Mouse (Mus musculus) stomach, embryonic 15.5 days (tissue): Measurements from ENCODE around the gene Ppp2r2c. TPM values are rescaled to one million over a fixed set of nuclear protein-coding genes. Genes with fewer than 3 reads are reported as not detected.

Experiments
- ATAC-seq: fragments of 200-750 bp; cut with Nextera tagmentation; 2 replicates; pipeline ENCODE4 v1.8.0; 2017; ENCODE audit warnings: low read depth, moderate number of reproducible peaks, moderate TSS enrichment; ENCODE audit not compliant: insufficient read depth, low FRiP score
- H3K27ac ChIP-seq: fragments of 300-500 bp; sonication (generic); 2 replicates; pipeline ENCODE4 v1.5.1; 2015; ENCODE audit warnings: mild to moderate bottlenecking, inconsistent platforms
- H3K27me3 ChIP-seq: fragments of 300-500 bp; sonication (generic); replicated peaks from 2 replicates; pipeline ENCODE4 v1.6.1; 2015; ENCODE audit warnings: inconsistent platforms
- H3K36me3 ChIP-seq: fragments of 300-500 bp; sonication (generic); 2 replicates; pipeline ENCODE4 v1.6.1; 2015; ENCODE audit warnings: inconsistent platforms
- H3K4me1 ChIP-seq: fragments of 300-500 bp; sonication (generic); 2 replicates; pipeline ENCODE4 v1.6.1; 2015; ENCODE audit warnings: inconsistent platforms
- H3K4me2 ChIP-seq: fragments of 300-500 bp; sonication (generic); 2 replicates; pipeline ENCODE4 v1.6.1; 2015; ENCODE audit warnings: mild to moderate bottlenecking, inconsistent platforms
- H3K4me3 ChIP-seq: fragments of 300-500 bp; sonication (generic); replicated peaks from 2 replicates; pipeline ENCODE4 v1.5.1; 2015; ENCODE audit warnings: inconsistent platforms
- H3K9ac ChIP-seq: fragments of 300-500 bp; sonication (generic); 2 replicates; pipeline ENCODE4 v1.6.1; 2015; ENCODE audit warnings: inconsistent platforms
- H3K9me3 ChIP-seq: fragments of 300-500 bp; sonication (generic); 2 replicates; pipeline ENCODE4 v1.6.1; 2016; ENCODE audit warnings: inconsistent platforms
- WGBS: fragments of 180-500 bp; shearing (Covaris S2); methylation state at CpG from one replicate; pipeline ENCODE4 v1.1.7; 2015; 5-methylcytosine and 5-hydroxymethylcytosine counted together
- polyA plus RNA-seq: library from polyadenylated mRNA; unstranded; fragments of >200 nt; fragmentation: Nextera tagmentation; extraction: Ambion mirVana; gene quantifications from 2 replicates; pipeline ENCODE4 v1.2.1, GENCODE M21; 2015

Ppp2r2c gene
- polyA plus RNA-seq, 1 experiment from 2014 or later, result 1.1 TPM

GRCm38 (mm10) chr5:36900189-36900619 is 31.9 kb downstream of the Ppp2r2c start:
- H3K9ac ChIP-seq, result no peak overlapping the region
- 52% methylated on average over 6 of the region's 6 CpGs for WGBS
- no peak overlapping the region for H3K4me2 ChIP-seq
- no peak overlapping the region for H3K4me3 ChIP-seq
- H3K36me3 ChIP-seq, result no peaks in the 10 kb centered on the region
- no peak overlapping the region for H3K27ac ChIP-seq
- no peak for ATAC-seq
- peaks cover 3% of the 10 kb centered on the region; the same call in 1 of the 2 replicates for H3K4me1 ChIP-seq
- H3K9me3 ChIP-seq, result no peaks in the 10 kb centered on the region
- no peaks in the 10 kb centered on the region for H3K27me3 ChIP-seq

- no peak overlapping the region for H3K4me3 ChIP-seq
- no peaks in the 10 kb centered on the region for H3K9me3 ChIP-seq
- no peaks in the 10 kb centered on the region for H3K27me3 ChIP-seq
- WGBS, result 69% methylated on average over 2 of the region's 2 CpGs
- H3K4me1 ChIP-seq, result peaks cover 3% of the 10 kb centered on the region; the same call in 1 of the 2 replicates
- H3K27ac ChIP-seq, result no peak overlapping the region
- ATAC-seq, result no peak
- no peaks in the 10 kb centered on the region for H3K36me3 ChIP-seq
- no peak overlapping the region for H3K9ac ChIP-seq
- H3K4me2 ChIP-seq, result no peak overlapping the region
Measured at GRCm38 (mm10) chr5:36902807-36903206, 34.5 kb downstream of the Ppp2r2c start.

- no peak for ATAC-seq
- no peaks in the 10 kb centered on the region for H3K27me3 ChIP-seq
- peaks cover 3% of the 10 kb centered on the region; the same call in 1 of the 2 replicates for H3K4me1 ChIP-seq
- no peak overlapping the region for H3K27ac ChIP-seq
- no peaks in the 10 kb centered on the region for H3K9me3 ChIP-seq
- H3K4me3 ChIP-seq, result no peak overlapping the region
- no peak overlapping the region for H3K9ac ChIP-seq
- WGBS, result 86% methylated on average over 2 of the region's 2 CpGs
- H3K4me2 ChIP-seq, result no peak overlapping the region
- no peaks in the 10 kb centered on the region for H3K36me3 ChIP-seq
Measured at GRCm38 (mm10) chr5:36904131-36904530, 35.8 kb downstream of the Ppp2r2c start.

GRCm38 (mm10) chr5:36904703-36905102 is 36.4 kb downstream of the Ppp2r2c start:
- Histone ChIP-seq H3K9ac (no peak overlapping the region), H3K4me2 (no peak overlapping the region), H3K36me3 (no peaks in the 10 kb centered on the region), H3K27ac (no peak overlapping the region), H3K4me3 (no peak overlapping the region), H3K27me3 (no peaks in the 10 kb centered on the region), H3K9me3 (no peaks in the 10 kb centered on the region), H3K4me1 (peaks cover 3% of the 10 kb centered on the region; the same call in 1 of the 2 replicates)
- no peak for ATAC-seq
- 76% methylated on average over 9 of the region's 9 CpGs for whole genome bisulfite sequencing

- no peak overlapping the region for H3K4me3 ChIP-seq
- no peaks in the 10 kb centered on the region for H3K36me3 ChIP-seq
- H3K4me2 ChIP-seq, result no peak overlapping the region
- no peak overlapping the region for H3K9ac ChIP-seq
- H3K4me1 ChIP-seq, result peaks cover 3% of the 10 kb centered on the region; the same call in 1 of the 2 replicates
- WGBS, result 69% methylated on average over 8 of the region's 8 CpGs
- no peak overlapping the region for H3K27ac ChIP-seq
- H3K27me3 ChIP-seq, result no peaks in the 10 kb centered on the region
- no peaks in the 10 kb centered on the region for H3K9me3 ChIP-seq
- no peak for ATAC-seq
Measured at GRCm38 (mm10) chr5:36905216-36905615, 36.9 kb downstream of the Ppp2r2c start.

- ATAC-seq, result no peak; the same call in 1 of the 2 replicates
- Histone ChIP-seq H3K4me2 (no peak overlapping the region), H3K36me3 (no peaks in the 10 kb centered on the region), H3K4me3 (no peak overlapping the region), H3K9me3 (no peaks in the 10 kb centered on the region), H3K27me3 (no peaks in the 10 kb centered on the region), H3K4me1 (no peaks in the 10 kb centered on the region), H3K9ac (no peak overlapping the region), H3K27ac (no peak overlapping the region)
- 65% methylated on average over 10 of the region's 10 CpGs for WGBS
Measured at GRCm38 (mm10) chr5:36907695-36908094, 39.4 kb downstream of the Ppp2r2c start.

- no peak for ATAC-seq
- H3K4me1 ChIP-seq, result no peaks in the 10 kb centered on the region
- H3K9ac ChIP-seq, result no peak overlapping the region
- H3K36me3 ChIP-seq, result no peaks in the 10 kb centered on the region
- H3K9me3 ChIP-seq, result no peaks in the 10 kb centered on the region
- no peak overlapping the region for H3K4me3 ChIP-seq
- 81% methylated on average over 21 of the region's 21 CpGs for WGBS
- H3K27me3 ChIP-seq, result no peaks in the 10 kb centered on the region
- no peak overlapping the region for H3K4me2 ChIP-seq
- H3K27ac ChIP-seq, result no peak overlapping the region
Measured at GRCm38 (mm10) chr5:36909545-36909944, 41.2 kb downstream of the Ppp2r2c start.

- H3K4me2 ChIP-seq, result no peak overlapping the region
- H3K9ac ChIP-seq, result no peak overlapping the region
- H3K27ac ChIP-seq, result no peak overlapping the region
- H3K27me3 ChIP-seq, result no peaks in the 10 kb centered on the region
- H3K4me3 ChIP-seq, result no peak overlapping the region
- no peaks in the 10 kb centered on the region for H3K4me1 ChIP-seq
- WGBS, result 23% methylated on average over 7 of the region's 7 CpGs
- H3K9me3 ChIP-seq, result no peaks in the 10 kb centered on the region
- ATAC-seq, result no peak
- H3K36me3 ChIP-seq, result no peaks in the 10 kb centered on the region
Measured at GRCm38 (mm10) chr5:36910980-36911379, 42.7 kb downstream of the Ppp2r2c start.

GRCm38 (mm10) chr5:36911759-36912352 is 43.5 kb downstream of the Ppp2r2c start:
- H3K9ac ChIP-seq, result no peak overlapping the region
- ATAC-seq, result no peak
- no peaks in the 10 kb centered on the region for H3K9me3 ChIP-seq
- H3K36me3 ChIP-seq, result no peaks in the 10 kb centered on the region
- H3K27me3 ChIP-seq, result no peaks in the 10 kb centered on the region
- no peak overlapping the region for H3K4me2 ChIP-seq
- H3K4me3 ChIP-seq, result no peak overlapping the region
- no peak overlapping the region for H3K27ac ChIP-seq
- H3K4me1 ChIP-seq, result no peaks in the 10 kb centered on the region
- WGBS, result 64% methylated on average over 11 of the region's 11 CpGs

GRCm38 (mm10) chr5:36912602-36913310 is 44.4 kb downstream of the Ppp2r2c start:
- Histone ChIP-seq H3K4me1 (no peaks in the 10 kb centered on the region), H3K9ac (no peak overlapping the region), H3K4me3 (no peak overlapping the region), H3K27ac (no peak overlapping the region), H3K9me3 (no peaks in the 10 kb centered on the region), H3K27me3 (no peaks in the 10 kb centered on the region), H3K36me3 (no peaks in the 10 kb centered on the region), H3K4me2 (no peak overlapping the region)
- 58% methylated on average over 14 of the region's 14 CpGs for WGBS
- ATAC-seq, result no peak

- Histone ChIP-seq H3K27me3 (no peaks in the 10 kb centered on the region), H3K9ac (no peak overlapping the region), H3K27ac (no peak overlapping the region), H3K4me1 (no peaks in the 10 kb centered on the region), H3K36me3 (no peaks in the 10 kb centered on the region), H3K4me3 (no peak overlapping the region), H3K4me2 (no peak overlapping the region), H3K9me3 (no peaks in the 10 kb centered on the region)
- WGBS, result 72% methylated on average over 3 of the region's 3 CpGs
- ATAC-seq, result no peak
Measured at GRCm38 (mm10) chr5:36915256-36915655, 46.9 kb downstream of the Ppp2r2c start.

GRCm38 (mm10) chr5:36916581-36916980 is 48.3 kb downstream of the Ppp2r2c start:
- WGBS, result 76% methylated on average over 4 of the region's 4 CpGs
- Histone ChIP-seq H3K9ac (no peak overlapping the region), H3K36me3 (no peaks in the 10 kb centered on the region), H3K9me3 (no peaks in the 10 kb centered on the region), H3K4me2 (no peak overlapping the region), H3K27ac (no peak overlapping the region), H3K27me3 (no peaks in the 10 kb centered on the region), H3K4me1 (no peaks in the 10 kb centered on the region), H3K4me3 (no peak overlapping the region)
- ATAC-seq, result no peak
